Mouse (Mus musculus): ENCODE measurements around the gene Atpaf1. TPM values are rescaled to one million over a fixed set of nuclear protein-coding genes. Genes with fewer than 3 reads are reported as not detected.

Gene Atpaf1
- polyA plus RNA-seq (2016; fragmentation: Nextera tagmentation; extraction: Ambion mirVana) = 41.3 and 44.2 TPM in 2 replicates

- H3K4me3 ChIP-seq = peak within 1 kb of the TSS; percentile 79
- H3K27ac ChIP-seq (replicated peaks) = peak within 1 kb of the TSS; percentile 61
- H3K9ac ChIP-seq (replicated peaks) = peak within 1 kb of the TSS; percentile 82
- H3K36me3 ChIP-seq = peaks cover 11% of the 10 kb centered on the region
- no peaks in the 10 kb centered on the region for H3K27me3 ChIP-seq
- no peaks in the 10 kb centered on the region for H3K9me3 ChIP-seq
- H3K4me2 ChIP-seq (replicated peaks) = peak within 1 kb of the TSS; percentile 63
- H3K4me1 ChIP-seq = peaks cover 13% of the 10 kb centered on the region
- WGBS = under 1% methylated on average over 67 of the region's 69 CpGs
- peak; percentile 94 for ATAC-seq (ENCODE audit: low FRiP score, low read depth)
Observed at GRCm38 (mm10) chr4:115784769-115785510, at the start of gene Atpaf1. Atpaf1 (plus strand) TSS chr4:115784812.

GRCm38 (mm10) chr4:115734867-115735266, 49.7 kb upstream of the Atpaf1 start:
- Histone ChIP-seq H3K27me3 (peaks cover 23% of the 10 kb centered on the region), H3K4me3 (no peak overlapping the region), H3K9ac (replicated peaks) (no peak overlapping the region), H3K4me2 (replicated peaks) (no peak overlapping the region), H3K4me1 (peaks cover 18% of the 10 kb centered on the region), H3K36me3 (no peaks in the 10 kb centered on the region), H3K9me3 (no peaks in the 10 kb centered on the region), H3K27ac (replicated peaks) (no peak overlapping the region)
- no peak for ATAC-seq (ENCODE audit: low FRiP score, low read depth)
- 63% methylated on average over 4 of the region's 4 CpGs for WGBS

- H3K4me2 ChIP-seq (replicated peaks) = peak within 1 kb of the TSS; percentile 79
- H3K9me3 ChIP-seq = no peaks in the 10 kb centered on the region
- H3K4me1 ChIP-seq = peaks cover 19% of the 10 kb centered on the region
- H3K27me3 ChIP-seq = peaks cover 6% of the 10 kb centered on the region
- H3K27ac ChIP-seq (replicated peaks) = peak within 1 kb of the TSS; percentile 84
- ATAC-seq (ENCODE audit: low FRiP score, low read depth) = peak; percentile 100
- H3K4me3 ChIP-seq = peak within 1 kb of the TSS; percentile 86
- under 1% methylated on average over 45 of the region's 45 CpGs for WGBS
- H3K36me3 ChIP-seq = peaks cover 21% of the 10 kb centered on the region
- peak within 1 kb of the TSS; percentile 88 for H3K9ac ChIP-seq (replicated peaks)
Observed at GRCm38 (mm10) chr4:115737551-115738041, 47.0 kb upstream of the Atpaf1 start, which contains the start of gene Efcab14. Efcab14 (plus strand) TSS chr4:115737744.

DNA sequence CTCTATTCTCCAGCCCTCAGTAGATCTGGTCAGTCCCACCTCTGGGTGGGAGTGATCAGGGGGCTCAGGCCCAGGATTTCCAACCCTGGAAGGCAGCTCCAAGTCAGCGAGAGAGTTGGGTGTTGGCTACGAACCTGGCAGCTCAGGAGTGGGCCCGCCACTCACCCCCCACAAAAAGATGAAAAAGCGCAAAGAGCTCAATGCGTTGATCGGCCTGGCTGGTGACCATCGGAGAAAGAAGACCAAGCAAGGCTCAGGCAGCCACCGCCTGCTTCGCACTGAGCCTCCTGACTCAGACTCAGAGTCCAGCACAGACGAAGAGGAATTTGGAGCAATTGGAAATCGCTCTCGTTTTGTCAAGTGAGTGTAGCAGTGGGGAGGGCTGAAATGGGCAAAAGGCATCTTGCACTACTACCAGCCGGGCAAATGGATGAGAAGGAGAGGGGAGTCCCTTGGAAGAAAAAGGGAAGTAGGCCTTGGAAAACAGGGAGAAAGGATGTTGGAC, 46.1 kb upstream of the Atpaf1 start:
- peaks cover 28% of the 10 kb centered on the region for H3K36me3 ChIP-seq
- WGBS = 53% methylated on average over 13 of the region's 13 CpGs
- no peak overlapping the region for H3K27ac ChIP-seq (replicated peaks)
- peaks cover 3% of the 10 kb centered on the region; the same call in 1 of the 2 replicates for H3K27me3 ChIP-seq
- H3K4me3 ChIP-seq = peak overlapping the region; percentile 86
- no peaks in the 10 kb centered on the region for H3K9me3 ChIP-seq
- H3K4me2 ChIP-seq (replicated peaks) = peak overlapping the region; percentile 79
- ATAC-seq (ENCODE audit: low FRiP score, low read depth) = no peak
- H3K4me1 ChIP-seq = peaks cover 19% of the 10 kb centered on the region
- peak overlapping the region; percentile 88 for H3K9ac ChIP-seq (replicated peaks)

GRCm38 (mm10) chr4:115742658-115743057, 42.0 kb upstream of the Atpaf1 start:
- Histone ChIP-seq H3K4me2 (replicated peaks) (no peak overlapping the region), H3K36me3 (peaks cover 46% of the 10 kb centered on the region), H3K27me3 (no peaks in the 10 kb centered on the region), H3K27ac (replicated peaks) (no peak overlapping the region), H3K9me3 (no peaks in the 10 kb centered on the region), H3K4me3 (no peak overlapping the region), H3K4me1 (peaks cover 19% of the 10 kb centered on the region), H3K9ac (replicated peaks) (no peak overlapping the region)
- ATAC-seq (ENCODE audit: low FRiP score, low read depth) = no peak

DNA sequence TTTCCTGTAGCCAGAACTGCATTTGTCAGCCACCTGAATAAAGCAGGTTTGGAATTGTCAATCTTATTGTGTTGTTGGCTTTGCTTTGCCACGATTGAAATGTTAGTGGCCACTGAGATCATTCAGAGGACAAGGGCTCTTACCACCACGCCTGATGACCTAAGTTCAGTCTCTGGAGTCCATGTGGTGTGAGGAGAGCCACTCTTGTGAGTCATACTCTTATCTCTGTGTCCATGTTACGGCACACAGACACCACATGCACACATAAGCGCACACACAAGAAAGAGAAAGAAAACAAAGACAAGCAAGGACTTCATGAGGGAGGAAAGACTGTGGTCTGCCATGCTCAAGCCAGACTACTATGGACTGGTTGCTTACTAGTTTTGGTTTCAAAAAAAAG, 41.5 kb upstream of the Atpaf1 start:
- H3K36me3 ChIP-seq = peaks cover 51% of the 10 kb centered on the region
- no peaks in the 10 kb centered on the region for H3K27me3 ChIP-seq
- H3K9ac ChIP-seq (replicated peaks) = no peak overlapping the region
- ATAC-seq (ENCODE audit: low FRiP score, low read depth) = no peak
- H3K4me1 ChIP-seq = peaks cover 18% of the 10 kb centered on the region
- no peak overlapping the region for H3K27ac ChIP-seq (replicated peaks)
- H3K4me3 ChIP-seq = no peak overlapping the region
- WGBS = 88% methylated on average over 4 of the region's 4 CpGs
- no peak overlapping the region for H3K4me2 ChIP-seq (replicated peaks)
- H3K9me3 ChIP-seq = no peaks in the 10 kb centered on the region

DNA sequence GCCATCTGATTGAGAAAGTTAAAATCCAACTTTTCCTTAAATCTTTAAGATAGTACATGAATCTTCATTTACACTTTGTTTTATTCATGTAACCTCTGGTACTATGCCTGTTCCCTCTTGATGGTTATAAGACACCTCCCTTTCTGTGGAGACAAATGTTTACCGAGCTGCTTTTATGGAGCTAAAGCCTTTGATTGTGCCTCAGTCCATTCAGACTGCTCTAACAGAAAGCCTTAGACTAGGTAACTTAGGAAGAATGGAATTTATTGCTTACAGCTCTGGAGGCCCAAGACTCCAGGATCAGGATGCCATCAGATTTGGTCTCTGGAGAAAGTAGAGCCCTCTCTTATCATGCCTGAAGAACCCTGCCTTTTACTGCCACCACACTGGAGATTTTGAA, 36.4 kb upstream of the Atpaf1 start:
- no peaks in the 10 kb centered on the region for H3K9me3 ChIP-seq
- H3K27ac ChIP-seq (replicated peaks) = no peak overlapping the region
- no peak overlapping the region for H3K9ac ChIP-seq (replicated peaks)
- H3K4me3 ChIP-seq = no peak overlapping the region
- H3K27me3 ChIP-seq = no peaks in the 10 kb centered on the region
- no peak overlapping the region for H3K4me2 ChIP-seq (replicated peaks)
- WGBS = 80% methylated on average over 1 of the region's 1 CpGs
- no peaks in the 10 kb centered on the region for H3K4me1 ChIP-seq
- peaks cover 55% of the 10 kb centered on the region for H3K36me3 ChIP-seq
- no peak for ATAC-seq (ENCODE audit: low FRiP score, low read depth)

GRCm38 (mm10) chr4:115749336-115749735, 35.3 kb upstream of the Atpaf1 start:
- H3K4me2 ChIP-seq (replicated peaks) = no peak overlapping the region
- no peaks in the 10 kb centered on the region for H3K27me3 ChIP-seq
- no peak for ATAC-seq (ENCODE audit: low FRiP score, low read depth)
- H3K36me3 ChIP-seq = peaks cover 51% of the 10 kb centered on the region
- no peak overlapping the region for H3K27ac ChIP-seq (replicated peaks)
- no peaks in the 10 kb centered on the region for H3K9me3 ChIP-seq
- 95% methylated on average over 1 of the region's 1 CpGs for WGBS
- no peaks in the 10 kb centered on the region for H3K4me1 ChIP-seq
- no peak overlapping the region for H3K4me3 ChIP-seq
- no peak overlapping the region for H3K9ac ChIP-seq (replicated peaks)

DNA sequence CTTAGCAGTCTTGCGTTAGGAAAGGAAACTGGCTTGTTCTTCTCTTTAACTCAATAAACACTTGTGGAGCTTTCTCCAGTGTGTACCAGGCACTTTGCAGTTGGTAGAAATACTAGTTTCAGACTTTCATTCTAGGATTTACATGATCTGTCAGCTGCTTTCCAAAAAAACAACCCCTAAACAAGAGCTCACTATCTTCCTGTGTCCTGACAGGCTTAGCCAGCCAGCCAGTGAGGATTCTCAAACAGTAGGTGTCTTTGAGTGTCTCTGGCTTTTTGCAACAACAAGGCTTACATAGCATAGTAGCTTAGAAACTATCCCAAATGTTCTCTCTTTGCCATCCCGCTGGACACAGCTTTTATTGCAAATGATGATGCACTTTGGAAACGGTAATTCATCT, 30.5 kb upstream of the Atpaf1 start:
- 93% methylated on average over 3 of the region's 3 CpGs for WGBS
- H3K27ac ChIP-seq (replicated peaks) = no peak overlapping the region
- no peaks in the 10 kb centered on the region for H3K4me1 ChIP-seq
- H3K4me3 ChIP-seq = no peak overlapping the region
- no peak overlapping the region for H3K9ac ChIP-seq (replicated peaks)
- H3K9me3 ChIP-seq = no peaks in the 10 kb centered on the region
- H3K36me3 ChIP-seq = peaks cover 37% of the 10 kb centered on the region
- H3K4me2 ChIP-seq (replicated peaks) = no peak overlapping the region
- H3K27me3 ChIP-seq = no peaks in the 10 kb centered on the region
- ATAC-seq (ENCODE audit: low FRiP score, low read depth) = no peak

DNA sequence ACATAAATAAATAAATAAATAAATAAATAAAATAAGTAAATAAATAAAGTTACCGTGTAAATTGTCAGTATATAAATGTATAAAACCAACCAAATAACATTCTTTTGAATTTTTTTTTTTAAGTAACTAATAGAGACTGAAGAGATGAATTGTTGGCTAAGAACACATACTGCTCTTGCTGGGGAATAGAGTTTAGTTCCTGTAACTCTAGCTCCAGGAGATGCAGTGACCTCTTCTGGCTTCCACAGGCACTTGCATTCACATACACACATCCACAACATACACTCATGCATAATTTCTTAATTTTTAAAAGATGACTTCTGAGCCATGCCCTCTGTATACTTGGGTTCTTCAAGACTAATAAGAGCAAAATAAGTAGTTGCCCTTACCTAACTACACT, 29.8 kb upstream of the Atpaf1 start:
- no peak overlapping the region for H3K9ac ChIP-seq (replicated peaks)
- H3K4me1 ChIP-seq = no peaks in the 10 kb centered on the region
- ATAC-seq (ENCODE audit: low FRiP score, low read depth) = no peak
- 95% methylated on average over 1 of the region's 1 CpGs for WGBS
- no peaks in the 10 kb centered on the region for H3K27me3 ChIP-seq
- no peak overlapping the region for H3K27ac ChIP-seq (replicated peaks)
- H3K36me3 ChIP-seq = peaks cover 34% of the 10 kb centered on the region
- H3K4me3 ChIP-seq = no peak overlapping the region
- no peaks in the 10 kb centered on the region for H3K9me3 ChIP-seq
- H3K4me2 ChIP-seq (replicated peaks) = no peak overlapping the region

GRCm38 (mm10) chr4:115761206-115761605, 23.4 kb upstream of the Atpaf1 start:
- no peak overlapping the region for H3K4me3 ChIP-seq
- WGBS = 57% methylated on average over 3 of the region's 3 CpGs
- H3K27me3 ChIP-seq = no peaks in the 10 kb centered on the region
- no peaks in the 10 kb centered on the region for H3K9me3 ChIP-seq
- no peak overlapping the region for H3K27ac ChIP-seq (replicated peaks)
- H3K4me1 ChIP-seq = no peaks in the 10 kb centered on the region
- no peak for ATAC-seq (ENCODE audit: low FRiP score, low read depth)
- no peak overlapping the region for H3K4me2 ChIP-seq (replicated peaks)
- no peak overlapping the region for H3K9ac ChIP-seq (replicated peaks)
- peaks cover 60% of the 10 kb centered on the region for H3K36me3 ChIP-seq

GRCm38 (mm10) chr4:115764581-115764980, 20.0 kb upstream of the Atpaf1 start:
- Histone ChIP-seq H3K9ac (replicated peaks) (no peak overlapping the region), H3K4me2 (replicated peaks) (no peak overlapping the region), H3K27ac (replicated peaks) (no peak overlapping the region), H3K4me3 (no peak overlapping the region), H3K9me3 (no peaks in the 10 kb centered on the region), H3K27me3 (no peaks in the 10 kb centered on the region), H3K4me1 (peaks cover 4% of the 10 kb centered on the region; the same call in 1 of the 2 replicates), H3K36me3 (peaks cover 77% of the 10 kb centered on the region)
- no peak for ATAC-seq (ENCODE audit: low FRiP score, low read depth)
- WGBS = 93% methylated on average over 11 of the region's 11 CpGs
